Mouse (Mus musculus): ENCODE results near the gene Phtf1. TPM values are rescaled to one million over a fixed set of nuclear protein-coding genes. Genes with fewer than 3 reads are reported as not detected.
A peak's percentile ranks its signal among the peaks of the same experiment; 100 is the strongest.

Phtf1 gene
- polyA plus RNA-seq, 1 experiment from 2014 or later: 11.2 TPM

GRCm38 (mm10) chr3:104007479-104007878, 39.6 kb downstream of the Phtf1 start:
- Histone ChIP-seq H3K9me3 (ENCODE audit: control insufficient read depth, low read length) (no peaks in the 10 kb centered on the region), H3K27me3 (ENCODE audit: control insufficient read depth, insufficient read depth, low read length) (no peaks in the 10 kb centered on the region), H3K4me1 (replicated peaks; ENCODE audit: control insufficient read depth, insufficient read depth) (no peaks in the 10 kb centered on the region), H3K27ac (replicated peaks) (no peak overlapping the region), H3K4me3 (ENCODE audit: low read depth, low read length) (no peak overlapping the region), H3K4me2 (replicated peaks; ENCODE audit: low read depth) (no peak overlapping the region), H3K9ac (ENCODE audit: low read length) (no peak overlapping the region), H3K36me3 (ENCODE audit: control insufficient read depth, insufficient read depth, low read length) (peaks cover 17% of the 10 kb centered on the region)
- WGBS: 81% methylated on average over 8 of the region's 8 CpGs
- TF ChIP-seq EP300 (optimal IDR thresholded peaks at IDR 0.05): no peak
- TF ChIP-seq CTCF (IDR thresholded peaks at IDR 0.05; ENCODE audit: low read depth): no peak
- no peak for ATAC-seq (ENCODE audit: low FRiP score, low TSS enrichment)
- DNase-seq (ENCODE audit: low spot score): no peak

GRCm38 (mm10) chr3:104009924-104010662, 42.2 kb downstream of the Phtf1 start:
- no peak for DNase-seq (ENCODE audit: low spot score)
- 85% methylated on average over 5 of the region's 5 CpGs for WGBS

GRCm38 (mm10) chr3:104011972-104012371, 44.1 kb downstream of the Phtf1 start:
- 83% methylated on average over 2 of the region's 2 CpGs for WGBS
- no peak for ATAC-seq (ENCODE audit: low FRiP score, low TSS enrichment)
- TF ChIP-seq EP300 (optimal IDR thresholded peaks at IDR 0.05): no peak
- TF ChIP-seq CTCF (IDR thresholded peaks at IDR 0.05; ENCODE audit: low read depth): no peak

More at GRCm38 (mm10) chr3:104009924-104010662, 42.2 kb downstream of the Phtf1 start:
- Histone ChIP-seq H3K36me3 (ENCODE audit: control insufficient read depth, insufficient read depth, low read length) (peaks cover 8% of the 10 kb centered on the region), H3K4me1 (replicated peaks; ENCODE audit: control insufficient read depth, insufficient read depth) (no peaks in the 10 kb centered on the region), H3K27ac (replicated peaks) (no peak overlapping the region), H3K9ac (ENCODE audit: low read length) (no peak overlapping the region), H3K9me3 (ENCODE audit: control insufficient read depth, low read length) (no peaks in the 10 kb centered on the region), H3K27me3 (ENCODE audit: control insufficient read depth, insufficient read depth, low read length) (no peaks in the 10 kb centered on the region), H3K4me2 (replicated peaks; ENCODE audit: low read depth) (no peak overlapping the region), H3K4me3 (ENCODE audit: low read depth, low read length) (no peak overlapping the region)
- ATAC-seq (ENCODE audit: low FRiP score, low TSS enrichment): no peak
- TF ChIP-seq EP300 (optimal IDR thresholded peaks at IDR 0.05) (no peak), CTCF (IDR thresholded peaks at IDR 0.05; ENCODE audit: low read depth) (peak; percentile 46)

GRCm38 (mm10) chr3:104017931-104018330, 50.0 kb downstream of the Phtf1 start:
- no peak for DNase-seq (ENCODE audit: low spot score)
- TF ChIP-seq CTCF (IDR thresholded peaks at IDR 0.05; ENCODE audit: low read depth) (no peak), EP300 (optimal IDR thresholded peaks at IDR 0.05) (no peak)

More at GRCm38 (mm10) chr3:104011972-104012371, 44.1 kb downstream of the Phtf1 start:
- Histone ChIP-seq H3K9me3 (ENCODE audit: control insufficient read depth, low read length) (no peaks in the 10 kb centered on the region), H3K36me3 (ENCODE audit: control insufficient read depth, insufficient read depth, low read length) (peaks cover 13% of the 10 kb centered on the region), H3K4me2 (replicated peaks; ENCODE audit: low read depth) (no peak overlapping the region), H3K4me3 (ENCODE audit: low read depth, low read length) (no peak overlapping the region), H3K9ac (ENCODE audit: low read length) (no peak overlapping the region), H3K4me1 (replicated peaks; ENCODE audit: control insufficient read depth, insufficient read depth) (no peaks in the 10 kb centered on the region), H3K27me3 (ENCODE audit: control insufficient read depth, insufficient read depth, low read length) (no peaks in the 10 kb centered on the region), H3K27ac (replicated peaks) (no peak overlapping the region)
- DNase-seq (ENCODE audit: low spot score): no peak

GRCm38 (mm10) chr3:104019453-104019852, 51.5 kb downstream of the Phtf1 start:
- peaks cover 15% of the 10 kb centered on the region; the same call in 1 of the 2 replicates for H3K36me3 ChIP-seq (ENCODE audit: control insufficient read depth, insufficient read depth, low read length)
- 56% methylated on average over 4 of the region's 4 CpGs for WGBS
- no peaks in the 10 kb centered on the region for H3K27me3 ChIP-seq (ENCODE audit: control insufficient read depth, insufficient read depth, low read length)
- H3K4me1 ChIP-seq (replicated peaks; ENCODE audit: control insufficient read depth, insufficient read depth): no peaks in the 10 kb centered on the region
- TF ChIP-seq CTCF (IDR thresholded peaks at IDR 0.05; ENCODE audit: low read depth) (peak; percentile 67), EP300 (optimal IDR thresholded peaks at IDR 0.05) (no peak)
- no peak overlapping the region for H3K4me3 ChIP-seq (ENCODE audit: low read depth, low read length)
- H3K4me2 ChIP-seq (replicated peaks; ENCODE audit: low read depth): no peak overlapping the region
- ATAC-seq (ENCODE audit: low FRiP score, low TSS enrichment) (no peak), DNase-seq (ENCODE audit: low spot score) (no peak)
- no peak overlapping the region for H3K9ac ChIP-seq (ENCODE audit: low read length)
- H3K9me3 ChIP-seq (ENCODE audit: control insufficient read depth, low read length): no peaks in the 10 kb centered on the region
- H3K27ac ChIP-seq (replicated peaks): no peak overlapping the region

More at GRCm38 (mm10) chr3:104017931-104018330, 50.0 kb downstream of the Phtf1 start:
- peaks cover 15% of the 10 kb centered on the region; the same call in 1 of the 2 replicates for H3K36me3 ChIP-seq (ENCODE audit: control insufficient read depth, insufficient read depth, low read length)
- no peak overlapping the region for H3K4me3 ChIP-seq (ENCODE audit: low read depth, low read length)
- no peak overlapping the region for H3K27ac ChIP-seq (replicated peaks)
- H3K4me1 ChIP-seq (replicated peaks; ENCODE audit: control insufficient read depth, insufficient read depth): no peaks in the 10 kb centered on the region
- no peak overlapping the region for H3K9ac ChIP-seq (ENCODE audit: low read length)
- WGBS: 92% methylated on average over 3 of the region's 3 CpGs
- ATAC-seq (ENCODE audit: low FRiP score, low TSS enrichment): no peak
- H3K4me2 ChIP-seq (replicated peaks; ENCODE audit: low read depth): no peak overlapping the region
- no peaks in the 10 kb centered on the region for H3K9me3 ChIP-seq (ENCODE audit: control insufficient read depth, low read length)
- H3K27me3 ChIP-seq (ENCODE audit: control insufficient read depth, insufficient read depth, low read length): no peaks in the 10 kb centered on the region

GRCm38 (mm10) chr3:104020101-104020500, 52.2 kb downstream of the Phtf1 start:
- no peak for TF ChIP-seq CTCF (IDR thresholded peaks at IDR 0.05; ENCODE audit: low read depth)
- TF ChIP-seq EP300 (optimal IDR thresholded peaks at IDR 0.05): no peak
- no peak overlapping the region for H3K9ac ChIP-seq (ENCODE audit: low read length)
- WGBS: 86% methylated on average over 12 of the region's 12 CpGs
- H3K4me3 ChIP-seq (ENCODE audit: low read depth, low read length): no peak overlapping the region
- no peak overlapping the region for H3K27ac ChIP-seq (replicated peaks)
- H3K9me3 ChIP-seq (ENCODE audit: control insufficient read depth, low read length): no peaks in the 10 kb centered on the region
- H3K27me3 ChIP-seq (ENCODE audit: control insufficient read depth, insufficient read depth, low read length): no peaks in the 10 kb centered on the region
- ATAC-seq (ENCODE audit: low FRiP score, low TSS enrichment) (no peak), DNase-seq (ENCODE audit: low spot score) (no peak)
- peaks cover 15% of the 10 kb centered on the region; the same call in 1 of the 2 replicates for H3K36me3 ChIP-seq (ENCODE audit: control insufficient read depth, insufficient read depth, low read length)
- H3K4me2 ChIP-seq (replicated peaks; ENCODE audit: low read depth): no peak overlapping the region
- H3K4me1 ChIP-seq (replicated peaks; ENCODE audit: control insufficient read depth, insufficient read depth): no peaks in the 10 kb centered on the region
